Mouse (Mus musculus) neural tube, embryonic 12.5 days (tissue): ENCODE results near the gene Inpp5a. TPM values are rescaled to one million over a fixed set of nuclear protein-coding genes. Genes with fewer than 3 reads are reported as not detected.

ENCODE experiments used
- ATAC-seq: fragments of 200-750 bp; cut with Nextera tagmentation; 2 replicates; pipeline ENCODE4 v1.8.0; 2017; ENCODE audit warnings: low read depth, mild to moderate bottlenecking, moderate TSS enrichment, moderate library complexity; ENCODE audit not compliant: low FRiP score
- H3K27ac ChIP-seq: fragments of 300-500 bp; sonication (generic); 2 replicates; pipeline ENCODE4 v1.5.1; 2016
- H3K27me3 ChIP-seq: fragments of 300-500 bp; sonication (generic); replicated peaks from 2 replicates; pipeline ENCODE4 v1.6.1; 2016; ENCODE audit warnings: mild to moderate bottlenecking
- H3K36me3 ChIP-seq: fragments of 300-500 bp; sonication (generic); 2 replicates; pipeline ENCODE4 v1.6.1; 2016; ENCODE audit warnings: mild to moderate bottlenecking
- H3K4me1 ChIP-seq: fragments of 300-500 bp; sonication (generic); 2 replicates; pipeline ENCODE4 v1.6.1; 2016
- H3K4me2 ChIP-seq: fragments of 300-500 bp; sonication (generic); replicated peaks from 2 replicates; pipeline ENCODE4 v1.6.1; 2016; ENCODE audit warnings: mild to moderate bottlenecking
- H3K4me3 ChIP-seq: fragments of 300-500 bp; sonication (generic); 2 replicates; pipeline ENCODE4 v1.5.1; 2016
- H3K9ac ChIP-seq: fragments of 300-500 bp; sonication (generic); 2 replicates; pipeline ENCODE4 v1.6.1; 2016; ENCODE audit warnings: mild to moderate bottlenecking
- H3K9me3 ChIP-seq: fragments of 300-500 bp; sonication (generic); 2 replicates; pipeline ENCODE4 v1.6.1; 2016; ENCODE audit warnings: mild to moderate bottlenecking
- WGBS: fragments of 180-500 bp; shearing (Covaris S2); methylation state at CpG from one replicate; pipeline ENCODE4 v1.1.7; 2016; 5-methylcytosine and 5-hydroxymethylcytosine counted together
- polyA plus RNA-seq: library from polyadenylated mRNA; unstranded; fragments of >200 nt; fragmentation: Nextera tagmentation; extraction: Ambion mirVana; gene quantifications from 2 replicates; pipeline ENCODE4 v1.2.1, GENCODE M21; 2016

Gene Inpp5a
- polyA plus RNA-seq, 1 experiment from 2014 or later = 26.8 TPM

GRCm38 (mm10) chr7:139439031-139439430 lies 50.1 kb downstream of the Inpp5a start:
- H3K27me3 ChIP-seq = no peaks in the 10 kb centered on the region
- H3K27ac ChIP-seq = no peak overlapping the region
- ATAC-seq = no peak
- H3K9ac ChIP-seq = no peak overlapping the region
- no peak overlapping the region for H3K4me3 ChIP-seq
- no peaks in the 10 kb centered on the region for H3K36me3 ChIP-seq
- peaks cover 33% of the 10 kb centered on the region for H3K4me1 ChIP-seq
- no peaks in the 10 kb centered on the region for H3K9me3 ChIP-seq
- no peak overlapping the region for H3K4me2 ChIP-seq
- 74% methylated on average over 3 of the region's 3 CpGs for WGBS

DNA sequence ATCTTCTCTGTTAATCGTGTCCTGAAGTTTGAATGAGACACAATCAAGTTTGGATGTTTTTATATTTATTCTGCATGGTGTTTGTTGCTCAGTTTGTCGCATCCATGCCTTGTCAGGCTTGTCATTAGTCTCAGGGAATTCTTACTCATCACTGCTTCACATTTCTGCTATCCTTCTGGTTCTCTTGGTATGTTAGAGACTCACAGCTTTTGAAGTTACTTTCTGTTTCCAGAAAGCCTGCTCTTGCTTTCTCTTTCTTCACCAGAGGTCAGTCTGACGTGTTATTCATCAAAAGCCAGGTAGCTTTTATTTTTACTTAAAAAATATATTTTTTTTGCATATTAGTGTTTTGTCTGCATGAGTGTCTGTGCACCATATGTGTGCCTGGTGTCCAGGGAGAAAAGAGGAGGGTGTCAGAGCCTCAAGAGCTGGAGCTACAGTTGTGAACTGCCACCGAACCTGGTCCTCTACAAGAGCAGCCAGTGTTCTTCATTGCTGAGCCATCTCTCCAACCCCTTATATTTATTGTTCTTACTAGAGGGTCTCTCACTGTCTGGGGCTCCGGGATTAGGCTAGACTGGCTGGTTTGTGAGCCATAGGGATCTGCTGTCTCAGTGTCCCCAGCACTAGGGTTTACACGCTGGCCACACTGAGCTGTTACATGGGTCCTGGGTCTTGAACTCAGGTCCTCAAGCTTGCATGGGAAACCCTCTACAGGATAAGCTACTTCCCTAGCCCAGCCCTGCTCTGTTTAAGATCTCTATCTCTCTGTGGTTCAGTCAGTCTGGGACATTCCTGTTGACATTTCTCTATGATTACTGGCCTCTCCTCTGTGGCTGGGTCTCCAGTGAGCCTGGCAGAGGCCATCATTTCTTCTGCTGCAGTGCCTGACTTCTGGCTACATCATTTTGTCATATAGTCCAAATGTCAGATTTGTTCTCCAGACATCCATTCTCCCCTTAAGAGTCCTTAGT lies 51.3 kb downstream of the Inpp5a start:
- H3K4me1 ChIP-seq = peaks cover 33% of the 10 kb centered on the region
- H3K4me2 ChIP-seq = no peak overlapping the region
- H3K36me3 ChIP-seq = no peaks in the 10 kb centered on the region
- H3K27ac ChIP-seq = no peak overlapping the region
- no peaks in the 10 kb centered on the region for H3K9me3 ChIP-seq
- no peak overlapping the region for H3K9ac ChIP-seq
- 77% methylated on average over 6 of the region's 6 CpGs for WGBS
- no peak overlapping the region for H3K4me3 ChIP-seq
- ATAC-seq = no peak
- no peaks in the 10 kb centered on the region for H3K27me3 ChIP-seq

- Histone ChIP-seq H3K4me3 (no peak overlapping the region), H3K9ac (no peak overlapping the region), H3K4me2 (no peak overlapping the region), H3K27me3 (no peaks in the 10 kb centered on the region), H3K36me3 (no peaks in the 10 kb centered on the region), H3K9me3 (no peaks in the 10 kb centered on the region), H3K4me1 (peaks cover 33% of the 10 kb centered on the region), H3K27ac (no peak overlapping the region)
- 31% methylated on average over 5 of the region's 5 CpGs for WGBS
- no peak for ATAC-seq
Measured at GRCm38 (mm10) chr7:139441022-139441421, 52.1 kb downstream of the Inpp5a start.

- WGBS = 81% methylated on average over 10 of the region's 10 CpGs
- no peak overlapping the region for H3K4me2 ChIP-seq
- no peaks in the 10 kb centered on the region for H3K27me3 ChIP-seq
- H3K27ac ChIP-seq = no peak overlapping the region
- H3K36me3 ChIP-seq = no peaks in the 10 kb centered on the region
- no peak overlapping the region for H3K4me3 ChIP-seq
- H3K9ac ChIP-seq = no peak overlapping the region
- peaks cover 33% of the 10 kb centered on the region for H3K4me1 ChIP-seq
- H3K9me3 ChIP-seq = no peaks in the 10 kb centered on the region
- ATAC-seq = no peak
Measured at GRCm38 (mm10) chr7:139441761-139442211, 52.9 kb downstream of the Inpp5a start.

GRCm38 (mm10) chr7:139445621-139446020 lies 56.7 kb downstream of the Inpp5a start:
- 76% methylated on average over 8 of the region's 8 CpGs for WGBS

GRCm38 (mm10) chr7:139447381-139447780 lies 58.5 kb downstream of the Inpp5a start:
- no peak overlapping the region for H3K4me2 ChIP-seq
- H3K36me3 ChIP-seq = no peaks in the 10 kb centered on the region
- no peak overlapping the region for H3K27ac ChIP-seq
- WGBS = 86% methylated on average over 3 of the region's 3 CpGs
- H3K9ac ChIP-seq = no peak overlapping the region
- no peak overlapping the region for H3K4me3 ChIP-seq
- no peaks in the 10 kb centered on the region for H3K27me3 ChIP-seq
- no peaks in the 10 kb centered on the region for H3K4me1 ChIP-seq
- no peak for ATAC-seq
- H3K9me3 ChIP-seq = no peaks in the 10 kb centered on the region

More at GRCm38 (mm10) chr7:139445621-139446020, 56.7 kb downstream of the Inpp5a start:
- Histone ChIP-seq H3K9ac (no peak overlapping the region), H3K9me3 (no peaks in the 10 kb centered on the region), H3K4me3 (no peak overlapping the region), H3K4me1 (peaks cover 9% of the 10 kb centered on the region), H3K27me3 (no peaks in the 10 kb centered on the region), H3K36me3 (no peaks in the 10 kb centered on the region), H3K27ac (no peak overlapping the region), H3K4me2 (no peak overlapping the region)
- ATAC-seq = no peak

- ATAC-seq = no peak
- Histone ChIP-seq H3K36me3 (no peaks in the 10 kb centered on the region), H3K27me3 (no peaks in the 10 kb centered on the region), H3K4me1 (no peaks in the 10 kb centered on the region), H3K4me3 (no peak overlapping the region), H3K27ac (no peak overlapping the region), H3K9ac (no peak overlapping the region), H3K9me3 (no peaks in the 10 kb centered on the region), H3K4me2 (no peak overlapping the region)
- 88% methylated on average over 16 of the region's 16 CpGs for WGBS
Measured at GRCm38 (mm10) chr7:139450186-139450998, 61.5 kb downstream of the Inpp5a start.

- Histone ChIP-seq H3K36me3 (no peaks in the 10 kb centered on the region), H3K27me3 (no peaks in the 10 kb centered on the region), H3K4me1 (no peaks in the 10 kb centered on the region), H3K27ac (no peak overlapping the region), H3K9me3 (no peaks in the 10 kb centered on the region), H3K4me3 (no peak overlapping the region), H3K4me2 (no peak overlapping the region), H3K9ac (no peak overlapping the region)
- ATAC-seq = no peak
- WGBS = 91% methylated on average over 5 of the region's 5 CpGs
Measured at GRCm38 (mm10) chr7:139451711-139452110, 62.8 kb downstream of the Inpp5a start.

GRCm38 (mm10) chr7:139452199-139452598 lies 63.3 kb downstream of the Inpp5a start:
- Histone ChIP-seq H3K27ac (no peak overlapping the region), H3K27me3 (no peaks in the 10 kb centered on the region), H3K4me2 (no peak overlapping the region), H3K4me1 (no peaks in the 10 kb centered on the region), H3K9me3 (no peaks in the 10 kb centered on the region), H3K9ac (no peak overlapping the region), H3K36me3 (no peaks in the 10 kb centered on the region), H3K4me3 (no peak overlapping the region)
- ATAC-seq = no peak
- WGBS = 86% methylated on average over 2 of the region's 2 CpGs

- H3K4me3 ChIP-seq = no peak overlapping the region
- no peaks in the 10 kb centered on the region for H3K36me3 ChIP-seq
- no peak for ATAC-seq
- H3K4me1 ChIP-seq = no peaks in the 10 kb centered on the region
- no peak overlapping the region for H3K9ac ChIP-seq
- 91% methylated on average over 1 of the region's 1 CpGs for WGBS
- no peaks in the 10 kb centered on the region for H3K27me3 ChIP-seq
- no peak overlapping the region for H3K4me2 ChIP-seq
- H3K9me3 ChIP-seq = no peaks in the 10 kb centered on the region
- no peak overlapping the region for H3K27ac ChIP-seq
Measured at GRCm38 (mm10) chr7:139453198-139453597, 64.3 kb downstream of the Inpp5a start.

DNA sequence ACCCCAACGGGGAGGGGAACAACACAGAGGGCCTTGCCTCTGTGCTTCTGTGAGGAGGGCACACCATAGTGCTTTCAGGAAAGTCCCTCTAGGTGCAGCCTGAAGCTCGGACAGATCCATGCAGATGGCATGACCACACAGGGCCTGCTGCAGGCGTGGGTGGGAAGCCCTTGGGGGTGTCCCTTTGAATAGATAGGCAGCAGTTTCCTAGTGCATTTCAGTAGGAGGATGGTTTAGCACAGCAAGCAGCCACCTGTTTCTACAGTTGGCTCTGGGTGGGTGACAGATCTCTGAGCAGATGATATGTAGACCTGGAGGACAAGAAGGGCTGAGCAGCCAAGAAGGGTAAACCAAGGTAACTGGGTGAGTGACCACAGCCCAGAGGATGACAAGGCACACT lies 65.4 kb downstream of the Inpp5a start:
- no peaks in the 10 kb centered on the region for H3K9me3 ChIP-seq
- no peak overlapping the region for H3K27ac ChIP-seq
- no peak overlapping the region for H3K4me2 ChIP-seq
- no peaks in the 10 kb centered on the region for H3K36me3 ChIP-seq
- H3K4me1 ChIP-seq = no peaks in the 10 kb centered on the region
- H3K27me3 ChIP-seq = no peaks in the 10 kb centered on the region
- 79% methylated on average over 3 of the region's 3 CpGs for WGBS
- no peak overlapping the region for H3K4me3 ChIP-seq
- no peak overlapping the region for H3K9ac ChIP-seq
- ATAC-seq = no peak

GRCm38 (mm10) chr7:139456759-139457158 lies 67.8 kb downstream of the Inpp5a start:
- Histone ChIP-seq H3K9ac (no peak overlapping the region), H3K4me3 (no peak overlapping the region), H3K27ac (no peak overlapping the region), H3K4me1 (no peaks in the 10 kb centered on the region), H3K4me2 (no peak overlapping the region), H3K27me3 (no peaks in the 10 kb centered on the region), H3K36me3 (no peaks in the 10 kb centered on the region), H3K9me3 (no peaks in the 10 kb centered on the region)
- ATAC-seq = no peak
- WGBS = 83% methylated on average over 6 of the region's 6 CpGs
